Mouse (Mus musculus) 3134 (cell line): ENCODE measurements around the gene Clybl.

Experiments used
- DNase-seq: peaks from one replicate; pipeline ENCODE4 v3.0.0-alpha.2; 2011; ENCODE audit warnings: low spot score; ENCODE audit not compliant: insufficient read length; ENCODE audit errors: extremely low read depth

Clybl gene

GRCm38 (mm10) chr14:122194630-122195029, 13.1 kb downstream of the Clybl start:
- no peak for DNase-seq

- no peak for DNase-seq
Measured at GRCm38 (mm10) chr14:122196851-122197250, 15.3 kb downstream of the Clybl start.

GRCm38 (mm10) chr14:122200247-122200885, 18.9 kb downstream of the Clybl start:
- DNase-seq = no peak

GRCm38 (mm10) chr14:122209177-122209576, 27.7 kb downstream of the Clybl start:
- DNase-seq = peak; percentile 13

- DNase-seq = no peak
Measured at GRCm38 (mm10) chr14:122213590-122213989, 32.1 kb downstream of the Clybl start.

GRCm38 (mm10) chr14:122214126-122214525, 32.6 kb downstream of the Clybl start:
- DNase-seq = no peak

GRCm38 (mm10) chr14:122217221-122217620, 35.7 kb downstream of the Clybl start:
- DNase-seq = no peak

GRCm38 (mm10) chr14:122222934-122223374, 41.5 kb downstream of the Clybl start:
- no peak for DNase-seq

- DNase-seq = peak; percentile 15
Measured at GRCm38 (mm10) chr14:122223461-122224102, 42.1 kb downstream of the Clybl start.

GRCm38 (mm10) chr14:122224103-122224494, 42.6 kb downstream of the Clybl start:
- DNase-seq = no peak

- no peak for DNase-seq
Measured at GRCm38 (mm10) chr14:122224501-122224928, 43.0 kb downstream of the Clybl start.

GRCm38 (mm10) chr14:122225479-122226132, 44.1 kb downstream of the Clybl start:
- DNase-seq = no peak

GRCm38 (mm10) chr14:122226133-122226515, 44.6 kb downstream of the Clybl start:
- no peak for DNase-seq

GRCm38 (mm10) chr14:122226666-122227453, 45.4 kb downstream of the Clybl start:
- DNase-seq = no peak

- DNase-seq = no peak
Measured at GRCm38 (mm10) chr14:122227454-122227951, 46.0 kb downstream of the Clybl start.

GRCm38 (mm10) chr14:122228816-122229551, 47.5 kb downstream of the Clybl start:
- DNase-seq = no peak

GRCm38 (mm10) chr14:122229988-122230387, 48.5 kb downstream of the Clybl start:
- no peak for DNase-seq

- no peak for DNase-seq
Measured at GRCm38 (mm10) chr14:122230621-122231025, 49.1 kb downstream of the Clybl start.

- no peak for DNase-seq
Measured at GRCm38 (mm10) chr14:122231073-122231472, 49.6 kb downstream of the Clybl start.

- DNase-seq = no peak
Measured at GRCm38 (mm10) chr14:122233212-122233714, 51.8 kb downstream of the Clybl start.
